Mouse (Mus musculus): ENCODE results near the gene Stau1.

The Stau1 gene

GRCm38 (mm10) chr2:166990861-166991260 is 5.2 kb downstream of the Stau1 start:
- in situ Hi-C loops (cut with MboI) = no loop called here

GRCm38 (mm10) chr2:166983351-166983894 is 12.7 kb downstream of the Stau1 start:
- in situ Hi-C loops (cut with MboI) = no loop called here

- in situ Hi-C loops (cut with MboI) = no loop called here
These were observed 15.9 kb downstream of the Stau1 start for GRCm38 (mm10) chr2:166980161-166980560.

- in situ Hi-C loops (cut with MboI) = no loop called here
These were observed 18.6 kb downstream of the Stau1 start for GRCm38 (mm10) chr2:166977490-166977889.

- in situ Hi-C loops (cut with MboI) = no loop called here
These were observed 19.7 kb downstream of the Stau1 start for GRCm38 (mm10) chr2:166976356-166976755.

- in situ Hi-C loops (cut with MboI) = no loop called here
These were observed 21.8 kb downstream of the Stau1 start for GRCm38 (mm10) chr2:166974177-166974872.

- in situ Hi-C loops (cut with MboI) = no loop called here
These were observed 22.9 kb downstream of the Stau1 start for GRCm38 (mm10) chr2:166973153-166973552.

GRCm38 (mm10) chr2:166964773-166965172 is 31.3 kb downstream of the Stau1 start:
- in situ Hi-C loops (cut with MboI) = no loop called here

- in situ Hi-C loops (cut with MboI) = no loop called here
These were observed 32.8 kb downstream of the Stau1 start for GRCm38 (mm10) chr2:166963257-166963656.

GRCm38 (mm10) chr2:166960648-166961330 is 35.3 kb downstream of the Stau1 start:
- in situ Hi-C loops (cut with MboI) = no loop called here

- in situ Hi-C loops (cut with MboI) = loop anchor here (5.0 kb wide), 1 partner anchor 45 kb away; no protein-coding TSS in a partner anchor
These were observed 39.3 kb downstream of the Stau1 start for GRCm38 (mm10) chr2:166956805-166957204.

GRCm38 (mm10) chr2:166952151-166952550 is 43.9 kb downstream of the Stau1 start:
- in situ Hi-C loops (cut with MboI) = no loop called here

GRCm38 (mm10) chr2:166950853-166951648 is 45.0 kb downstream of the Stau1 start:
- in situ Hi-C loops (cut with MboI) = no loop called here

- in situ Hi-C loops (cut with MboI) = no loop called here
These were observed 47.2 kb downstream of the Stau1 start for GRCm38 (mm10) chr2:166948936-166949335.

GRCm38 (mm10) chr2:166948246-166948645 is 47.9 kb downstream of the Stau1 start:
- in situ Hi-C loops (cut with MboI) = no loop called here

GRCm38 (mm10) chr2:166945456-166945855 is 50.6 kb downstream of the Stau1 start:
- in situ Hi-C loops (cut with MboI) = no loop called here

GRCm38 (mm10) chr2:166944346-166944745 is 51.8 kb downstream of the Stau1 start:
- in situ Hi-C loops (cut with MboI) = no loop called here

GRCm38 (mm10) chr2:166943146-166943545 is 53.0 kb downstream of the Stau1 start:
- in situ Hi-C loops (cut with MboI) = no loop called here

- in situ Hi-C loops (cut with MboI) = no loop called here
These were observed 59.9 kb downstream of the Stau1 start for GRCm38 (mm10) chr2:166936166-166936565.

- in situ Hi-C loops (cut with MboI) = no loop called here
These were observed 60.5 kb downstream of the Stau1 start for GRCm38 (mm10) chr2:166935582-166935981.

GRCm38 (mm10) chr2:166934416-166934815 is 61.7 kb downstream of the Stau1 start:
- in situ Hi-C loops (cut with MboI) = no loop called here

GRCm38 (mm10) chr2:166933943-166934342 is 62.2 kb downstream of the Stau1 start:
- in situ Hi-C loops (cut with MboI) = no loop called here
